In genomic region chr13:40076236-40076635, GRCm38 (mm10) we compare ENCODE assay signal across 23 mouse cellular contexts.
A peak's percentile ranks its signal among the peaks of the same experiment; 100 is the strongest.
DNase-seq lines count a peak whose midpoint lies in the region; ATAC-seq and TF ChIP-seq lines count a peak whose summit lies in the region.
"Had no signal": no experiment of that assay in that cellular context is flagged by ENCODE, and none has a peak within 500 bp of the region (broad histone marks: within the 10 kb centered on the region; RNA-seq: fewer than 3 reads in every experiment).

No protein-coding gene starts in this region.

- WGBS in liver, adult 2 months = 75% methylated on average over 4 of the region's 4 CpGs
- 79% methylated on average over 4 of the region's 4 CpGs for WGBS in liver, embryonic 11.5 days
- 29% methylated on average over 4 of the region's 4 CpGs for WGBS in cerebellum, adult 2 months
- 93% methylated on average over 4 of the region's 4 CpGs for WGBS in hindbrain, embryonic 12.5 days

- H3K79me2 ChIP-seq in liver, adult 2 months (ENCODE audit: control insufficient read depth, insufficient read depth, low read length) = no peaks in the 10 kb centered on the region

- H3K27me3 ChIP-seq in liver, adult 2 months (ENCODE audit: control insufficient read depth, insufficient read depth, low read length) = no peaks in the 10 kb centered on the region
- H3K27me3 ChIP-seq in liver, embryonic 11.5 days (replicated peaks; ENCODE audit: control insufficient read depth, insufficient read depth, low read length) = no peaks in the 10 kb centered on the region
- H3K27me3 ChIP-seq in cerebellum, adult 2 months (ENCODE audit: control insufficient read depth, insufficient read depth, low read length) = no peaks in the 10 kb centered on the region
- no peaks in the 10 kb centered on the region for H3K27me3 ChIP-seq in hindbrain, embryonic 12.5 days
- H3K27me3 ChIP-seq: CH12.LX; embryonic facial prominence, embryonic 15.5 days; hindbrain, embryonic 13.5 days; Patski had no signal

- H3K9ac ChIP-seq in liver, adult 2 months (ENCODE audit: low read depth, low read length) = no peak overlapping the region
- no peak overlapping the region for H3K9ac ChIP-seq in liver, embryonic 11.5 days (ENCODE audit: low read depth, low read length)
- H3K9ac ChIP-seq in hindbrain, embryonic 12.5 days = no peak overlapping the region
- H3K9ac ChIP-seq: embryonic facial prominence, embryonic 15.5 days; hindbrain, embryonic 13.5 days had no signal

- no peak overlapping the region for H3K4me2 ChIP-seq in liver, embryonic 11.5 days
- H3K4me2 ChIP-seq in hindbrain, embryonic 12.5 days (replicated peaks) = no peak overlapping the region
- H3K4me2 ChIP-seq: embryonic facial prominence, embryonic 15.5 days; hindbrain, embryonic 13.5 days had no signal

- H3K36me3 ChIP-seq in liver, adult 2 months (ENCODE audit: control insufficient read depth, insufficient read depth, low read length) = no peaks in the 10 kb centered on the region
- no peaks in the 10 kb centered on the region for H3K36me3 ChIP-seq in liver, embryonic 11.5 days (ENCODE audit: control insufficient read depth, insufficient read depth, low read length)
- H3K36me3 ChIP-seq in hindbrain, embryonic 12.5 days = no peaks in the 10 kb centered on the region
- H3K36me3 ChIP-seq: embryonic facial prominence, embryonic 15.5 days; forebrain, embryonic 10.5 days; heart, embryonic 10.5 days; hindbrain, embryonic 13.5 days had no signal

- TF ChIP-seq CTCF in liver, adult 2 months (IDR thresholded peaks at IDR 0.05; ENCODE audit: low read depth, low read length) = no peak
- TF ChIP-seq CTCF in cerebellum, adult 2 months (IDR thresholded peaks at IDR 0.05; ENCODE audit: borderline replicate concordance, insufficient read depth, low read depth, low read length) = no peak

- no peak overlapping the region for H3K27ac ChIP-seq in liver, adult 2 months (replicated peaks; ENCODE audit: insufficient read depth, low read depth, low read length)
- H3K27ac ChIP-seq in liver, embryonic 11.5 days (ENCODE audit: low read depth, low read length) = no peak overlapping the region
- no peak overlapping the region for H3K27ac ChIP-seq in cerebellum, adult 2 months (ENCODE audit: insufficient read depth, low read length)
- no peak overlapping the region for H3K27ac ChIP-seq in hindbrain, embryonic 12.5 days
- H3K27ac ChIP-seq: embryonic facial prominence, embryonic 15.5 days; forebrain, embryonic 10.5 days; heart, embryonic 10.5 days; hindbrain, embryonic 13.5 days; hindbrain, postnatal 0 days had no signal

- no peaks in the 10 kb centered on the region for H3K9me3 ChIP-seq in liver, embryonic 11.5 days (ENCODE audit: control insufficient read depth, low read length)
- no peaks in the 10 kb centered on the region for H3K9me3 ChIP-seq in hindbrain, embryonic 12.5 days (replicated peaks)
- H3K9me3 ChIP-seq: embryonic facial prominence, embryonic 15.5 days; forebrain, embryonic 10.5 days; heart, embryonic 10.5 days; hindbrain, embryonic 13.5 days had no signal

- no peak overlapping the region for H3K4me3 ChIP-seq in liver, adult 2 months (ENCODE audit: insufficient read depth, low read depth, low read length)
- no peak overlapping the region for H3K4me3 ChIP-seq in liver, embryonic 11.5 days (ENCODE audit: low read depth, low read length)
- no peak overlapping the region for H3K4me3 ChIP-seq in cerebellum, adult 2 months (replicated peaks; ENCODE audit: insufficient read depth, low read depth, low read length)
- no peak overlapping the region for H3K4me3 ChIP-seq in hindbrain, embryonic 12.5 days
- H3K4me3 ChIP-seq: embryonic facial prominence, embryonic 15.5 days; erythroblast, embryonic 14.5 days; forebrain, embryonic 10.5 days; heart, embryonic 10.5 days; hindbrain, embryonic 13.5 days had no signal

- ATAC-seq in liver, embryonic 11.5 days (replicated peaks; ENCODE audit: low FRiP score) = no peak
- no peak for ATAC-seq in hindbrain, embryonic 12.5 days (ENCODE audit: low FRiP score)
- ATAC-seq: activated CD4-positive, CD25-positive, alpha-beta regulatory T cell, adult 4 months; forebrain, embryonic 14.5 days; hindbrain, postnatal 0 days; Patski had no signal

- TF ChIP-seq POLR2A in liver, adult 2 months (IDR thresholded peaks at IDR 0.05; ENCODE audit: extremely low read depth, insufficient read depth, low read length) = no peak
- no peak for TF ChIP-seq POLR2A in cerebellum, adult 2 months (IDR thresholded peaks at IDR 0.05; ENCODE audit: borderline replicate concordance, insufficient read depth, low read length)

- H3K4me1 ChIP-seq in liver, adult 2 months (ENCODE audit: control insufficient read depth, insufficient read depth, low read length) = no peaks in the 10 kb centered on the region
- no peaks in the 10 kb centered on the region for H3K4me1 ChIP-seq in liver, embryonic 11.5 days (replicated peaks; ENCODE audit: control insufficient read depth, insufficient read depth, low read length)
- no peaks in the 10 kb centered on the region; the same call in 1 of the 2 replicates for H3K4me1 ChIP-seq in cerebellum, adult 2 months (ENCODE audit: control insufficient read depth, insufficient read depth, low read length)
- no peaks in the 10 kb centered on the region for H3K4me1 ChIP-seq in hindbrain, embryonic 12.5 days
- H3K4me1 ChIP-seq: embryonic facial prominence, embryonic 15.5 days; heart, embryonic 10.5 days; hindbrain, embryonic 13.5 days had no signal

- DNase-seq in liver, adult 2 months (ENCODE audit: extremely low read depth, low read depth, low spot score) = peak; percentile 1
- DNase-seq in liver, embryonic 11.5 days (ENCODE audit: low spot score) = no peak
- peak; percentile 48 to 84 for DNase-seq in cerebellum, adult 2 months
- peak; percentile 23 to 45 for DNase-seq in cerebellum, postnatal 10 days
- no peak for DNase-seq in right cerebral cortex, postnatal 25 days
- no peak for DNase-seq in testis, postnatal 14 days (ENCODE audit: low spot score)
- DNase-seq: adrenal gland, postnatal 14 days; gastrocnemius, postnatal 36 days; heart, adult 11 months; heart, postnatal 10 days; heart, postnatal 4 days; kidney, adult 18-20 months had no signal

Comparison
In these comparisons a context has a peak if more than half of its experiments do, and no peak if none do; other contexts are left out.
1. DNase-seq: peak in liver, adult 2 months (single experiment), cerebellum, adult 2 months (2 of 2) and cerebellum, postnatal 10 days (2 of 2); none in liver, embryonic 11.5 days (single experiment), right cerebral cortex, postnatal 25 days (single experiment) and testis, postnatal 14 days (single experiment).